Mouse (Mus musculus) thymus, postnatal 4 days (tissue): ENCODE results near the gene Olfr850.

Experiments
- DNase-seq: peaks from one replicate; pipeline ENCODE4 v3.0.0; 2021

The Olfr850 gene

GRCm38 (mm10) chr9:19478148-19478547 is at the start of gene Olfr850:
Gene Olfr850, minus strand, starts transcription at chr9:19478248.
- DNase-seq = no peak

DNA sequence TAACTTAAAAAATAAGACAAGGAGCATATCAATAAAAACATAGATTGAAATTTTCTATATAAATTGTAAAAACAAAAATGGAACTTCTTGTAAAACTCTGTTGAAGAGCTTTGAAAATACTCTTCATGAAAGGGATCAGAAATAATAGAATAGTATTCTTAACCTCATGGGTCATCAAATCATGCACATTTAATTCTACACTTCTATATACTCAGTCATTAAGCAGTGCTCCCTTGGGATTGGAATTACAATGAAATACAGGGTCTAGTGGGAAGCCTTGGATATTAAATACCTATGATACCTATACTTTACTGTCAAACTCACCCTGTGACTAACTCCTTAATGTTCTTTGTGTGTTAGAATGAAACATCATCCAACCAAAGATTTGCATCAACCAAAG is 14.9 kb upstream of the Olfr850 start, which contains the start of gene Olfr851:
TSS of gene Olfr851 (plus strand) at position 301 of the 400 bp plus-strand sequence.
- no peak for DNase-seq

DNA sequence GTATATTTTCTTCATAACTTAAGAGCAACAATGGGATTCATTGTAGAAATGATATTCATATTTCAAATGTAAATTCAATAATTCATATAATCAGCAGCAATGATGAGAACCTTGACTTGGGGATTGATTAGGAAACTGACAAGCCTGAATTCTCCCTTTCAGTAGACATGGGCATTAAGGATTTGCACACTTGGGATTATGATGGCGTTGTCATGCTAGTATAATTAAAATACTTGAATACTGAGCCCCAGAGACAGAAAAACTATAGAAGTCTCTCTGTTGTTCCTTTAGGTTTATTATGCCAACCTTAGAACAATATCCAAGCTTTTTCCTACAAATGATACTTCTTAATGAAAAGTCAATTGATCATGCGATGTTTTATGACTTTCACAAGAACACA is 38.1 kb downstream of the Olfr850 start, which contains the start of gene Olfr849:
TSS of gene Olfr849 (plus strand) at position 301 of the 400 bp plus-strand sequence.
- DNase-seq = no peak
